Mouse (Mus musculus): ENCODE results near the gene Dclre1b.
"Not testable (repeated sequence)": the region's sequence is repeated elsewhere in the genome, so short reads cannot be mapped to it uniquely, and the experiment has no call there.

Gene Dclre1b

DNA sequence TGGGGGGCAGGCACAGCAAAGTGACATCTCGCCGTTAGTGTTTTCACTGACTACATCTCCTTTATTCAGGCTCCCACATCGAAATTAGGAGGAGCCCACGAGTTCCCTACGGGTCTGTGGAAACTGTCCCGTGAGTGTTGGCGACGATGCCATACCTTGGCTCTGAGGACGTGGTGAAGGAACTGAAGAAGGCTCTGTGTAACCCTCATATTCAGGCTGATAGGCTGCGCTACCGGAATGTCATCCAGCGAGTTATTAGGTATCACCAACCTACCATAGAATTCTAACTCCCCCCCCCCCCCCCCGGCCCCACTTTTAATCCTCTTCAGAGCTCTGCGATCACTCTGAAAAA lies 531 bp upstream of the Dclre1b start:
- DNase-seq, result no peak

DNA sequence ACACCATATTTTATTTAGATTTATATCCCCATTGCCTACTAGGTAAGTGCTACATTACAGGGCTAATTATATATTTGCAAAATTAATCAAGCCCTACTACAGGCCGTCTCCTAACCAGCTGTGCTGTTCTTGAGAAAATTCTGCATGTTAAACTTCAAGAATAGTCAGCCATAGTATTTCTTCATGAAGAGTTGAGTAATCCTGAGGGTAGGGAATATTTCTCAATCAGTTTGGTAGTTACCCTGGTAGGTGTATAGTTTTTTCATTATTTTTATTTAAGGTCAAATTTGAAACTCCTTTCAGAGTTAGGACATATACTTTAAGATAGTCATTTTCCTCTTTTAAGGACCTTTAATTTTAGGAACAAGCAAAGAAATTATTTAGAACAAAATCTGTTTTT lies 3.6 kb downstream of the Dclre1b start:
- no peak for DNase-seq

DNA sequence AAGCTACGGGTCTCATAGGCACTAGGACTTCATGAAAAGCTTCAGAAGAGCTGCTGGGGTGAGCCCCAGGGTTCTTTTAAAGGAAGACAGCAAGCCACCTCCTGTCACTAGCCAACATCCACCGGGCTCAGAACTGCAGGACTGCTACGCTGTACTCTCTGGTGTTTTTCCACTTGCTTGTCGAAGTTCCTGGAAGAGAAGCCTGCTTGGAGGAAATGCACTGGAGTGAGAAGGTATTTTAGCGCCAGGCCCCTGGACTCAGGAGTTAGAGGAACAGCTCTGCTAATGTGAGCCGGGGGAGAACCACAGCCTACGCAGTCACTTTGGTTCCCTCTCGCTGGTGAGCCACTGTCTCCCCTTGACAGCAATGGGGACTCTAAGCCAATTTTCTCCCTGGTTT lies 6.4 kb downstream of the Dclre1b start:
- DNase-seq, result peak; percentile 59 to 60

DNA sequence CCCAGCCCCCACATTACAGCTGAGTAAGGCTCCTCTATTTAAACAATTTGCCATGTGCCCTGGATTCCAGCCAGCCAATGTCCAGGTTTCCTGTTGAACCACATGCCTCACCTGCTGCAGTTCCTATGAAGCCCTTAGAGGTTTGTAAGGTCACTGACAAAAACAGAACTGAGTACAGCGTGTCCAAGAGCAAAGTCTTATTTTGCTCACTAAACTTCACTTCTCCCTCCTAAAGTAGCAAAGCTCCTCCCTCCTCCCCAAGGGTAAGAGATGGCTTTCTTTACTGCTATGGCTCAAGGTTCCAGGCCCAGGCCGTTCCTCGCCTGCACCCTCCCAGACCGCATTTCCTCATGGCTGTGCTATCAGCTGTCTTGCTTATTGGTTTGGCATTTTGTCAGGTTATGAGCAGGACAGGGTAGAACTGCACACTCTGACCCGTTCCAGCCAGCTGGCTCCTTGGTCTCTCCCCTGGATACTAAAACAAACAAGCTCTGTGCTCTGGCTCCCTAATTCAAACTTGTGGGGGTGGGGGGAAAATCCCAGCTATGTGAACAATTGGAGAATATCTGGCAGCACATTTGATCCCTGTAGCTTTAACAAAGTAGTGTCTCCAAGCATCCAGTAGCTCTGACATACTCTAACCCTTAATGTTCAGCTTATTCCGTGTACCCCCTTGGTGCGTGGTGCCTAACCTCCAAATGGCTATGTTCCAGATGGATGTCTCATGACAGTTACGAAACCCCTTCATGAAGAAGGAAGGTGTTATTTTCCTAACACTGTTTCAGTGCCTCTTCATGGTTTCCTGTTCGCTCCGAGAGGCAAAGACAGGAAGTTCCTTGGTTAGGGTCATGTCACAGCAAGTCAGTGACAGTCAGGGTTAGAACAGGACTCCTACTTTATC lies 7.4 kb downstream of the Dclre1b start:
- peak; percentile 86 to 95 for DNase-seq

DNA sequence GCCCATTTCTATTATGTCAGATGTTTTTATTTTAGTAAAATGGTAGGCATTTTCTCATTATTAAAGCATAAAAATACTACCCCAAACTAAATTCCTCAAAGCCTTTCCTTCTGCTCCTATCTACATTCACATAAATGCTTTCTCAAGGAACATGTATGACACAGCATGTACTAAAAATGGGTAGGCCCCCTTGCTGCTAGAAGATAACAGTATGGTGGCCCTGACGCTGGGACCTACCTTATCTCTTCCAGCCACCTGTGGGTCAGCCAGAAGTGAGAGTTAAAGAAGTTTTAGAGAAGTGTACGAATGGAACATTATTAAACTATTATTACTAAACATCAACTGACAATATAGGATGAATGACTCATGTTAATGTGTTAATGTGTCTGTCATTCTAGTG lies 9.7 kb downstream of the Dclre1b start:
- DNase-seq, result no peak

DNA sequence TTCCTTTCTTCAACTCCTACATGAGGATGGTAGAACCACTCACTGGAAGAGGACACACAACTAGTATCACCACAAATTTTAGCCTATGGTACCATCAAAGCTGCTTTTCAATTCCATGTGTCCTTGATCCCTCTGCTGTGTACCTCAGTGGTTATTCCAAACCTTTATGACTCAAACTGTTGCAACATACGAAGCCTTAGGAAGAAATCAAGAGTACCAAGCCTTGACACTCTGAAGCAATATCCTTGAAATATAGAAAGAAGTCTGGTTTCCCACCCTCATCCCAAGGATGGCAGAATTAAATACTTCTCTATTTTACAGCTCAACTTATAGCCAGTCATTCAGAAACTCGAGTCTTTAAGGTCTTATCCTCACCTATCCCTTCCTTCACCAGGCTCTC lies 12.9 kb downstream of the Dclre1b start:
- no peak for DNase-seq

DNA sequence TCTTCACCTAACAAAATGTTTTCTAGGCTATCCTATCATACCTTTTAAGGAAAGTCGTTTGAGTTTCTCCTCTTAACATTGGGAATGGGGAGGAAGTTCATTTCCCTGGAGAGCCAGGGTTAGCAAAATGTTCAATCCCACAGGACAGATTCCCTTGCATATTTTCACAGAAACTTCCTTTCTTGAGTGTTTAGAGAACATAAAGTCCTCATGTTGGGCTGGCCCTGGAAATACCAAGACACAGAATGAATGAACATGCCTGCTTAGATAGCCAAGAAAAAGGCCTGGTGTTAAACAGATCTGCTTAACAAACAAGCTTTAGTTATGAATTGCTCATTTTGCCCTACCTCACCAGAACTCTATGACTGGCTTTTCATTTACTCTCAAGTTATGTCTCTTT lies 16.7 kb downstream of the Dclre1b start:
- peak in 1 of 2 experiments; percentile 53 for DNase-seq

DNA sequence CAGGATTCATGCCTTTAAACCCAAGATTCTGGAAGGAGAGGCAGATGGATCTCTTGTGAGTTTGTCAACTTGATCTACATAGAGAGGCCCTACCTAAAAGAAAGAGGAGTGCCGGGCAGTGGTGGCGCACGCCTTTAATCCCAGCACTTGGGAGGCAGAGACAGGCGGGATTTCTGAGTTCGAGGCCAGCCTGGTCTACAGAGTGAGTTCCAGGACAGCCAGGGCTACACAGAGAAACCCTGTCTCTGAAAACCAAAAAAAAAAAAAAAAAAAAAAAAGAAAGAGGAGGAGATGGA lies 17.2 kb downstream of the Dclre1b start:
- DNase-seq, result not testable (repeated sequence)

DNA sequence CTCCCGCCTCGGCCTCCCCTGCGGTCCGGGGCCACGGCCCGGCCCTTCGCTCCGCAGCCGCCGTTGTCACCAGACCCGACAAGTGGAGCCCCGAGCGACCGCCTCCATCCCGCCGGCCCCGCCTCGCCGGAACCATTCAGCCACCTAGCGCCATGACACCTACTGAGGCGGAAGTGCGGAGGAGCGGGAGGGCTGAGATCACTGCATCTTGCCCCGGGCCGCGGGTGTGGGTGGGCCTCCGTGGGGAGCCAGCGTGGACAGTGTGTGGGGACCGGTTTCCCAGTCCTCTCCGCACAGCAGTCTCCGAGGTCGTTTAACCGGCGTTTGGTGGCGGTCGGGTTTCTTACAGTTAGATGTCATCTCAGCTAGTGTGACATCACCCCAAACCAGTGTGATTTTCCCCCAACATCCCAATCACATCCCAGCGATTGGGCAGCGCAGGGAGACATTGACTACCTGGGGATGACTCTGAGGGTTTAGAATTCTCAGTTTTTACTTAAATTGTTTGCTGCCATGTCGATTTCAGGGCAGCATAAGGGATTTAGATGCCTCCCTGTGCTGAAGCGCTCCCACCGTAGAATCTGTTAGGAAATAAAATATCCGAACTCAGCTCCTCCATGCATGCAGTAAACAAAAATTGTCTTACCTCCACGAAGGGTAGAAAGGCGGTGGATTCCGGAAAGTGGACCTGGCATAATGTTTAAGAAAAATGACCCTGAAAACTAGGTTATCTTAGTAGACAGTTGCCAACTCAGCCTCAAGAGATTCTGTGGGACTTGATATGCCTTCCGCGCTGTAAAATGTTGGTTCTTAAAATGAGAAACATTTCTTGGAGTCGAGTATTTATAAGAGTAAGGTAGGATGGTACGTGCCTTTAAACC lies 17.8 kb downstream of the Dclre1b start, which contains the start of gene Hipk1:
Hipk1 (minus strand) TSS at position 334 of the 881 bp plus-strand sequence.
- DNase-seq, result peak; percentile 96

DNA sequence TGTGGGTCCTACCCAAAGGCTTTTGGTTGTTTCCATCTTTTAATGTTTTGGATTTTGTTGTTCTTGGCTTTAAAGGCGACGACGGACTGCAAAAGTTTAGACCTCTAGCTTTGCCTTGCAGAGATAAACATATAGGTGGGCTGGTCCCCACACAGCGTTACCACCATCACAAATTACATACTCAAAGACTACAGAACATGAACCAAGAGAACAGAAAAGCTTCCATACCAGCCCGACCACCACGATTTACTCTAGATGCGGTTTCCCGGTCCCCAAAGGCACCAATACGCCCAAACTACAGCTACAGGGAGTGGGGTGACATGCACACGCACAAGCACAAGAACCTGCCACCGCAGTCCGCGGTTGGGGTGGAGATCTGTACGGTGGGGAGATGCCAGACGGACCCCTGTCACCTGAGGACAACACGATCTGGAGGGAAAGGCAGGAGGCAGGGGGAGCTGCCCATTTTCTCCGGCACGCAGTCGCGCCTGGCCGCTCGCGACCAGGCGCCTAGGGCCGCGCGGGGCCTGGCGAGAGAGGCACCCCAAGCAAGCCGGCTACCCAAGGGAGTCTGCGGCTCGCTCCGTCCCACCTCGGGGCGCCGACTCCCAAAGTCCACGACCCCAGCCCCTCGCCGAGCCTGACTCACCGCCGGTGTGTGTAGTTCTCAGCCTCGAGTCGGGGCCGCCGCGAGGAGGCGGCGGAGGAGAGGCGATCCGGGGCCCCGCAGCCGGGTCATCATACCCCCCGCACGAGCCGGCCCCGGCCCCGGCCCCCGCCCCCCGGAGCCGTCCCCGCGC lies 18.7 kb downstream of the Dclre1b start:
- peak in 1 of 2 experiments; percentile 51 for DNase-seq

DNA sequence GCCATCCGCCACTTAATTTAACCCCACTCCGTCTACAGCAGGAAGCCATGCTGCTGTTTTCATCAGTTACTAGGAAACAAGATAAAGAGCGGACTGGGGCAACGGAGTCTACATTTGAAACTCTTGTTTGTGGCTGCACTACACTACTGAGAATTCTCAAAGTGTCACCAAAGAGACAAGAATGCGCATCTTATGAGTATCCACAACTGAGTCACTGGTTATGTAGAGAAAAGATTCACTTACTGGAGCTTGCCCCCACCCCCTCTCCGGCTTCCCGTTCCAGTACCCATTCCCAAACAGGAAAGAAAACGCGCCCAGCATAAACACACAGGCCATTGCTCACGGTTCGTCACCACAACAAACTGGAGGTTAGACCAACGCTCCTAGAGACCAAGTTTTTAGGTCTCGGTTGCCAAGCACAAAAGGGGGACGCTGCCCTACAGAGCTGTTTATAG lies 19.3 kb downstream of the Dclre1b start:
- DNase-seq, result peak; percentile 62 to 65

DNA sequence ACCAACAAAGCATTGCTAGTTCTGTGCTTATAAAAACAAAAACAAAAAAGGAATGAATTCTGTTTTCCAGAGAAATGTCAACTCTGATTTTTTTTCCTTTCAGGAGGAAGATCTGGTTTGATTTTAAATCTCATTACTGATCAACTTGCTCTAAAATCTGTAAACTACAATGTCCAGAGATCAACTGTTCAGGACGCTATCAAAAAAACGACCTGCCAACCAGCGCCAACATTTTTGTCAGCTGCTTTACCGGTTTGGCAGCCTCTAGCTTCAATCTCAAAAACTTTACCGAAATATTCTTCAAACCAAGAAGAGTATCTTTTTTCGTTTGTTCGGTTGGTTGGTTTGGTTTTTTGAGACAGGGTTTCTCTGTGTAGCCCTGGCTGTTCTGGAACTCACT lies 20.1 kb downstream of the Dclre1b start:
- DNase-seq, result peak; percentile 31

DNA sequence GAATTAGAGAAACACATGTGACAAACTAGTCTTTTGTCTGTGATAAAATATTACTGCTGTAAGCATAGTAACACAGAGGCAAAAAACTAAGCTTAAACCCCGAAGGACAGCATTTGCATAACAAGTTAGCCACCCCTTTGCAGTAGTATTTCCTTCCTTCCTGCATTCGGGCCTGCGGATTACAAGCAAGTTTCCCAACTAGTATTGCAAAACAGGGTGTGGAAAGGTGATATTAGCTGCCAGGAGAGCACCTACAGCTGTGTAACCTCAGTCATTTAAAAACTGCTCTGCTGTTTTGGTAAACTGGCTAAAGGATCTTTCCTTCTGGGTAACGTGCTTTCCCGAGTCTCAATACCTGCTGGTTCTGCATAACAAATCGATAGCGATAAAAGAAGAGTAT lies 22.0 kb downstream of the Dclre1b start:
- no peak for DNase-seq

DNA sequence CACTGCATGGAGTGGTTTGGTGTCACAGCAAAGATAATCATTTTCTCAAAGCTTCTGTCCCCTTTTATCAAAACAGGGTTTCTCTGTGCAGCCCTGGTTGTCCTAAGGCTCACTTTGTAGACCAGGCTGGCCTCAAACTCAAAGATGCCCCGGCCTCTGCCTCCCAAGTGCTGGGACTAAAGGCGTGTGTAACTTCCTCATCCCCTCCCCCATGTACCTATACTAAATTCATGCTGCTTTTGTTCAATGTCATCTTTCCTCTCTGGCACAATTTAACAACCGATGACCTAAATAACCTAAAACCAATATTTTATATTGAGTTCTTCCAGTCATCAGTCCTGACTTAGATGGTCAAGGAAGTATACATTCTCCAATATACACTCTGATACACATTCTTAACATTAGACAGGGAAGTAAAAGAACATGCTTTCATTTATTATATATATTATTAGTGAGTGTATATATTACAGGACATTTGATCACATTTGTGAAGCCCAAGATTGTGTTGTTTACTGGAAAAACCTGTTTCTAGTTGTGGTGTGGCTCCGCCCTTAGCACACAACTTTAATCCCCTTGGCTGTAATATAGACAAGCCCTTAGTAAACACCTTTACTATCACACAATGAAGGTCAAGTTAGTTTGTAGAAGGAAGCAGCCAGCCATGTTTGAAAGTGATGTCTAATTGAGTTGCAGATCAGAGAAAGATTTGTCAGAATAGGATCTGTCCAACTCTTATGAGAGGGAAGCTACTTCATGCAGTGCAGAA lies 26.2 kb downstream of the Dclre1b start:
- no peak for DNase-seq

DNA sequence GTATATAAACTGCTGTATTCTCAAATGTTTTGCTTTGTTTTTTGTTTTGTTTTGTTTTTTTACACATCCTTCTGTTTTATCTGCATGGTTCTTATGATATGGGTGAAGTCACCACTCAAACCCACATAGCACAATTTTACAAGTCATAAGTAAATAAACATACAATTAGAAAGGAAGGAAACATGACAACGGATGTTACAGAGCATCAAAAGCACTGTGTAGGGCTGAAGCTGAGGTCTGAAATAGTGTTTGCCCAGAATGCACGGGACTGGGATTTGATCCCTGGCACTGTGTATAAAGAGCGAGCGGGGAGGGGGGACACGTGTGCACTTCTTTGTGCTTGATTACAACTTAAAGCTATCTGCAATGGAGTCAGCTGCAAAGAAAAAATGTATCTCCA lies 28.5 kb downstream of the Dclre1b start:
- DNase-seq, result no peak

DNA sequence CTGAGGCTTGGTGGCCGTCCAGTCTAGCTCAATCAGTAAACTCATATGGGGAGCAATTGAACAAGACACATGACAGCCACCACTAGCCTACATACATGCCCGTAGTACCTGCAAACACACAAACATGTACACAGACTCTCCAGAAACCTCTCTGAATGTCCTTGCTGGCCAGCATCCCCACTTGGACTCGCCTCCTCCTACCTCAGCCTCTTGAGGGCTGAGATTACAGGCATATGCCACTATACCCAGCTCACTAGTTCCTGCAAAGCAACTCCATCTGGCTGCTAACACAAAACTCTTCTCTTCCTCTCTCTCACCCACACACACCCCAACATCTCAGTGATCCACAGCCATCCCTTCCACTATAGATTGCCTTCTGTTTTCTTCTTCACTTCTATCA lies 29.0 kb downstream of the Dclre1b start:
- DNase-seq, result no peak

DNA sequence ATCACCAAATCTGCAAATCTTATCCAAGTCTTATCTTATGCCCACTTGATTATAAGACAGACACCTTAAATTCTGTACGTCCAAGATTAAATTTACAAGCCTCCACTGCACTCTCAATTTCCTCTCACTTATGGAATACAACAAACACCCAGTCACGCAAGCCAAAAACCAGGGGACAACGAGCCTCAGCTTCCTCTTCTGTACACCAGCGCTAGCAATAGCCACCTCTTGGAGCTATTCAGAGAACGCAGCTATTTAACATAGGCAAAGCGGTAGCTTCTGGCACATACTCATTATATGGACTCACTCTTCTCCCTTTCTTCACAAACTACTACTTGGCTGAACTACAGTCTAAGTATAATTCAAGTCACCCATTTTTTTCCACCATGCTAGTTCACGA lies 30.1 kb downstream of the Dclre1b start:
- no peak for DNase-seq

DNA sequence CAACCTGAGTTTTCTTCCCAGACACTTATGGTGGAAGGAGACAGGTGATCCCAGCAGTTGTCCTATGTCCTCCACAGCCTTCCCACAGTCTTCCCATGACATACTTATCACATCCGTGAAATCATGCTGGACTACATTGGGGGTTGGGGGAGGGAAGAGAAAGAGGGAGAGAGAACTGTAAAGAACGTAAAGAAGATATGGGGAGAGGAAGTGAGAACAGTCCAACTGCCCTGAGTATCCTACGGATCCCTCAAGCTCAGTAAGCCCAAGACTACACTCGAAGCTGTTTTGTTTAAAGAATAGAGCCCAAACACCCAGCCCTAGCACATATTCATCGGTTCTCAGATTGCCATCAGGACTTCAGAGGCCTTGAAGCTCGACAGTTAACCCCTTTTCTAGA lies 30.6 kb downstream of the Dclre1b start:
- DNase-seq, result no peak

DNA sequence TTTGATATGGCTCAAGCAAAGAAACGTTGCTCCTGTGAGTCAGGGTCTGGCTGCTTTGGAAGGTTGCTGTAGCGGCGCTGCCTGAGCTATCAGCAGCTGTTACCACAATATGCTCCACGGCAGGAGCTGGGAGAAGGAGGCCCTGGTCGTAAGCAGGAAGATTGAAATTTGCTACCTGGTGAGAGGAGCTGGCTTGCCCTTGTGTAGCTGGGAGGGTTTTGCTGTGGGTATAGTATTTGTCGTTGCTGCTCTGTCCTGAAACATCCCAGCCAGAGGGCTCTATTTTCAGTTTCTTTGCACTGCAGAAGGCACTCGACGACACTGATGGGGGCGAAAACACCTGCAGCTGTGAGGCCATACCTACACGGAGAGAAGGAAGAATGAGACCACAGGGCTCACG lies 31.3 kb downstream of the Dclre1b start:
- DNase-seq, result no peak

DNA sequence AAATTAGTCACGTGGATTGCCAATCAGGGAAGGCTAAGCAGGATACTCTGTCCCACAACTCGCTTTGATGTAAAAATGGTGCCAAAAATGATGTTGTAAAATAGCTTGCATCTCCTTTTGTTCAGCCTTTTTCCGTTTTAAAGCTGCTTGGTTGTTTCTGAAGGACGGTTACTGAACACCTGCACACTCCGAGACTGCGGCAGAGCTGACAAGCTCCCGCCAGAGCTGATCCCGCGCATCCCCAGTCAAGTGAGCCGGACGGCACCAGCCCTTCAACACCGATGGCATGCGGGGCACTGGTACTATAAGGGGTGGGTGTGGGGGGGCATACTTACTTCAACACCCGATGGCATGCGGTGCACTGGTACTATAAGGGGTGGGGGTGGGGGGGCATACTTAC lies 35.2 kb downstream of the Dclre1b start:
- DNase-seq, result no peak

DNA sequence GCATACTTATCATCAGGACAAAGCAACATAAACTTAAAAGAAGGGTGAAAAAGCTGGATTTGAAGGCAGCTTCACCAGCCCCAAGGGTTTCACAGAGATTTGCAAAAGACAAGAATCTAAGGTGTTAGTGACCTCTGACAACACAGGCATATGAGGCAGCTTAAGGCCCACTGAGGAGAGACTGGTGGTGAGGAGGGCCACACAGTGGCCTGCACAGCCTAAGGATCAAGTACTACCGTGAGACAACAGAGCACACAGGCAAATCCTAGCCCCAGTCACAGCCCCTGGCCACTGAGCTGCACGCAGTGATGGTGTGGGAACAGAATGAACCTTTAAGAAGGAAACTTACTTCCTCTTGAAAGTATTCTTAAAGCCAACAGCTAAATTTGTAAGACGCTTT lies 35.7 kb downstream of the Dclre1b start:
- DNase-seq, result peak in 1 of 2 experiments; percentile 15

DNA sequence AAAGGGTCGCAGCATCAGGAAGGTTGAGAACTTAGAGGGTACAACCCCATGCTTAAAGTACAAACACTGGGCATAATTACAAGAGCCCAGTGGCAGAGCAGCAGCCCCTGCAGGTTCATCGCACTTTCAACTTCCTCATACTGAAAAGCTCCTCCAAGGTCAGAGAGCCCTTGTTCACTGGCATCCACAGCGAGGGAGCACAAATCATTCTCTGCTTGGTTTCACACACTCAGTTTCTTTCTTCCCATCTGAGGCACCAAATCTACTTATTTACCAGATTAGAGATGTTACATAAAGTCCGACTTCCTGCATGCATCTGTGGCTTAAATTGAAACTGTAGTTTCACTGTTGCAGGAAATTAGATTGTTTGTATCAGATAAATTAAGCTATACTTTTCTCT lies 36.4 kb downstream of the Dclre1b start:
- DNase-seq, result peak; percentile 52 to 63

Measured in kidney, postnatal 36 days (tissue).